Mouse (Mus musculus) embryo, embryonic 10.5 days (tissue): ENCODE measurements around the gene Acsl6.
"Not testable (repeated sequence)": the region's sequence is repeated elsewhere in the genome, so short reads cannot be mapped to it uniquely, and the experiment has no call there.

Source experiments
- DNase-seq: peaks from one replicate; pipeline ENCODE4 v3.0.0-alpha.2; 2015; ENCODE audit warnings: low spot score

Gene Acsl6

DNA sequence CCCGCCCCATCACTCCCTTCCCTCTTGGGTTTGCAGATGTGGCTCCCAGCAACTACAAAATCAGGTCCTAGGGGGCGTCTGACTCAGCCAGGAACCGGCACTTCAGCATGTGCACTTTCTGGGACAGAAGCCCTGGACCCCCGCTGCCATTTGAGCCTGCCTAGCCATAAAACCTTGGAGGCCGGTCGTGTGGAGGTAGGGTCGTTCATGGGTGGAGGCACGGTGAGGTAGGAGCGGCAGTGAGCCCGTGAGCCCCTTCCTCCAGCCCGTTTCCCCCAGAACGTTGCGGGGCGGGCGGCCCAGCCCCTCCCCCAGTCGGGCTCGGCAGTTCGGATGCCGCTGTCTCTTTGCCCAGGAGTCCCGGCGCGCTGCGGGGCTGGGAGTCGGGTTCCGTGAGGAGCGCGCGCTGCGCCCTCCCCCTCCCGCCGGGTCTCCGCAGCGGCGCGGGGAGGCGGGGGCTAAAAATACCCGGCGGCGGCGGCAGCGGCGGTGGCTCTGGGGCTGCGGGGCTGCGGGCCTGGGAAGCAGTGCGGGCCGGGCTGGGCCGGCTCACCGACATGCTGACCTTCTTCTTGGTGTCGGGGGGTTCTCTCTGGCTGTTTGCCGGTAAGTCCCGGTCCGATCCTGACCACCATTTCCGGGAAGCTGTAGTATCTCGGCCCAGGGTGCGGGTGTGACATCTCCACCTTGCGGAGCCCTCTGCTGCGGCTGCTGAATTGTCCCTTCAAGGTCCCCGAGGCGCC lies at the start of gene Acsl6:
TSS of gene Acsl6 (plus strand) at position 71 of the 743 bp plus-strand sequence.
- peak; percentile 72 for DNase-seq

- peak; percentile 9 for DNase-seq
Measured at GRCm38 (mm10) chr11:54254114-54254513, 49.5 kb upstream of the Acsl6 start.

DNA sequence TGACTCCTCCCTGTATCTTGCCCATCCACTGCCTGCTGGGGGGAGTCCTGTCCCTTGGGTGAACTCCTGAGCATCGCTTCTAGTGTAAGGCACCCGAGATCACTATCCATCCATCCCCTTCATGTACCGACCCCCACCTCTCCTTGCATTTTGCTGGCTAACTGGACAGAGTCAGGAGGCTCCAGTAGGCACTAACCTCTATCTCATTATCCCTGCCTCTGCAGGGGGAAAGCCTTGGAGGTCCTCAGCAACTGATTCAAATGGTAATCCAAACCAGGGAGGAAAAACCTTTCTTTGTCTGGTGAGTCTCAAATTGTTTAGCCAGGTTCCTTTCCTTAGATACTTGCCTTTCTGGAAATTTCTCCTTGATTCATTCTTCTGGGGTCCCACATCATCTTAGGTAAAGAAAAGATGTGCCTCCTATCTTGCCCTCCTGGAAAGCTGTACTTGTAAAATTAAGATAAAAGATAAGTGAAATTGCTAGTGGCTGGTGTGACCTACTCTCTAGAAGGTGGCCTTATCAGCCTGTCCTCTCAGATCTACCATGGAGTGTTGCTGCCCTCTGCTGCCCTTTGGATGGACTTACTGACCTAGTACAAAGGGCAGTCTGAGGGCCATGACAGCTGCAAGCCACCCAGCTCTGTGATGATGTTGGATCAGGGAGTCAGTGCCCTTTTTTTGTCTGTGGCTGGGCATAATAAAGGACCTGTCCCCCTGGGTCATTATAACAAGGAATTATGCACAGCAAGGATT lies 46.8 kb upstream of the Acsl6 start:
- DNase-seq, result peak; percentile 91

GRCm38 (mm10) chr11:54263405-54264031 lies 40.1 kb upstream of the Acsl6 start:
- DNase-seq, result peak; percentile 15

DNA sequence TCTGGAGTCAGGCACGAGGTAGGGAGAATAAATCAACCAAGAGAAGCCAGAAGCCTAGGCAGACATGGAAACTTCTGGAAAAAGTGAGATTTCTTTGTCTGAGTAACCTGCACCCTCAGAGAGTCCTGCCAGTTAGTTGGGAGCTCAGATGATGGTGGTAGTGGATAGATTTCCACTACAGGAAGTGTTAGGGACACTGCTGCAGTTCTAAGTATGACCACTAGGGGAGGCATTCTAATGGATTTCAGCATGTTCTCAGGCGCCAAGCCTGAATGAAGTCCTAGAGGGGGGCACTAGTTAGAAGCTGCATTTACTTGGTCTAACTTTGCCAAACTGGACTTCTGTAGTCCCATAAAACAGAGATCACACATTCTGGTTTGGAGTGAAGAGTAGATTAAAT lies 39.1 kb upstream of the Acsl6 start:
- DNase-seq, result peak; percentile 82

DNA sequence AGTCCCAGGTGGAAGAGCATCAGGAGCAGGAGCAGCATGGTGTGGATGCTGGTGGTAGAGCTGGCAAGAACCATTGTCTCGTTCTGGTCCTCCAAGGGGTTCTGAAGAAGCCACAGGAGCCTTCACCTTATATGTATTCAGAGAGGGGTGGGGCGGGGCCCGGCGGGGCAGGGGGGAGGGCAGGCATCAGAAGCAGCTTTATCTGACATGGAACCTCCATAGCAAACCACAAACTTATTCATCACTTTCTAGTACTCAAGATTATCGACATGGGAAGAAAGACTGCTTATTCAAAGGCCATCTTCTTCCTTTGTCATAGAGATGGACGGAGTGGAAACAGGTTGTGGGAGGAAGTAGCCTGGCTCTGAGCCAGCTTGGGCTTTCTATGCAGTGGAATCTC lies 36.4 kb upstream of the Acsl6 start, which contains the start of gene Il3:
TSS of gene Il3 (minus strand) at position 101 of the 400 bp plus-strand sequence.
- DNase-seq, result no peak

DNA sequence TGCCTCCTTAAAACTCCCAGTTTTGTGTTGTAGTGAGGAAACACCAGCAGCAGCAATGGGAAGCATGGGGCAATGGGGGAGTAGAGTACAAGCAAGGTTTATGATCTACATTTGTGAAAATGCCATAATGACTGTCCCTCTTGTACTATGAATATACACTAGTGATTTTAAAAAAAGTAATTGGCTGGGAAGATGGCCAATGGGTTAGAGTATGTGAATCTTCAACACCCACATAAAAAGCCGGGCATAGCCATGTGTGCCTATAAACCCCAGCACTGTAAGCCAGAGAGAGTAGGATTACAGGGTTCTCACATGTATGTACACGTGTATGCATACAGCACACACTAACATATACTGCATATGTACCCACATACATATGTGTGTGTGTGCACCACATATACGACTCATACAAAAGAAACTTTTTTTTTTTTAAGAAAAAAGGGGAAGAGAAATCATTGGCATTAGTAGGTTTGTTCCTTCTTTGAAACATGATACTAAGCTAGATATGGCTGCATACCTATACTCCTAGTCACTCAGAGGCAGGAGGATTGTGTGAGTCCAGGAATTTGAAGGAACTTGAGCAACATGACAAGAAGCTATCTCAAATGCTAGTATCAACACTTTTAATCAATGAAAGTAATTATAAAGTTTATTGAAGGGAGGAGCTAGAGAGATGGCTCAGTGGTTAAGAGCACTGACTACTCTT lies 34.3 kb upstream of the Acsl6 start:
- no peak for DNase-seq

DNA sequence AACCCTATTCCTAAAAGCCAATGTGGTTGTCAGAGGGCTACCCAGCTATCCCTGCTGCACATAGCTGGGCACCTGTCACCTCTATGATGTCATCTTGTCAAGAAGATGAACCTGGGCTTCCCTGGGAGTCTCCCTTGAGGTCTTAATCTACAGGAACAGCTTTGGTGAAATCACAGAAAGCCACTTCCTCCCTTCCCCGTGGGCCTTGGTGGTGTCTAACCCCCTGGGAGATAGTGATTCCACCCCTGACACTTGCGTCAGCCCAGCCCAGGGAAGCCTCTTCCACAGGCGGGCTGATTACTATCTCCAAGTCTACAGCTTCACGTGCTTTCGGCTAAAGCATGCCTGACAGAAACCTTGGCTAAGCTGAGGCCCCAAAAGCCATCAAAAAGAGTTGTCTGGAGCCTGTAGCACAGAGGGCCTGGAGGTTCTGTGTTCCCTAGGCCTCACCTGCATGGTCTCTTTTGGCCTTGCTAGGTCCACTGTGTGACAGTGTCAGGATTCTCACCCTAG lies 32.1 kb upstream of the Acsl6 start:
- no peak for DNase-seq

DNA sequence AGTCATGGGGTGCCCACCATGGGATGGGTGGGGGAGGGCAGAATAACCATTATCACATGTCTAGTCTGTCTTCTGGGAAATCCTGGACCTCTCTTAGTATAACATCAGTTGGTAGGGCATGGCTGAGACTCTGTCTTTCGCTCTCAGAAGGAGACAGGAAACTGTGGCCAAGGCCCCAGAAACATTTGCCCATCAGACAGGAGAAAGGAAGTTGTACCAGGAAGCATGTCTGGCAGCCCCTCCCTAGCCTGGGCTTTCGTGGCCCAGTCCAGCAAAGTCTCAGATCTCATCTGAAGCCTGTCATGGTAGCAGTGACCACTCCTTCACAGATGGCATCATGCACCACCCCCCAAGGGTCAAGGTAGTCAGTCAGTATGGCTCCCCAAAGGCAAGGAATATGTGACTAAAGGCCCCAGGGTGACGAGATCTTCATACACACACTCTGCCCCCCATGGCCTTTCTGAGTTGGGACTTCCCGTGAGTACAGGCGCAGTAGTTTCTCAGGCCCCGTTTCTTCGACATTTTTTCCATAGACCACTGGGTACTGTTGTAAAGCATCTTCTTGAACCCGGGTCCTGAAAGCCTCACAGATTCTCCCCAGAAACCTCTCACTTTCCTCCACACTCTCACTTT lies 15.7 kb upstream of the Acsl6 start:
- DNase-seq, result no peak

GRCm38 (mm10) chr11:54292163-54292562 lies 11.4 kb upstream of the Acsl6 start:
- no peak for DNase-seq

DNA sequence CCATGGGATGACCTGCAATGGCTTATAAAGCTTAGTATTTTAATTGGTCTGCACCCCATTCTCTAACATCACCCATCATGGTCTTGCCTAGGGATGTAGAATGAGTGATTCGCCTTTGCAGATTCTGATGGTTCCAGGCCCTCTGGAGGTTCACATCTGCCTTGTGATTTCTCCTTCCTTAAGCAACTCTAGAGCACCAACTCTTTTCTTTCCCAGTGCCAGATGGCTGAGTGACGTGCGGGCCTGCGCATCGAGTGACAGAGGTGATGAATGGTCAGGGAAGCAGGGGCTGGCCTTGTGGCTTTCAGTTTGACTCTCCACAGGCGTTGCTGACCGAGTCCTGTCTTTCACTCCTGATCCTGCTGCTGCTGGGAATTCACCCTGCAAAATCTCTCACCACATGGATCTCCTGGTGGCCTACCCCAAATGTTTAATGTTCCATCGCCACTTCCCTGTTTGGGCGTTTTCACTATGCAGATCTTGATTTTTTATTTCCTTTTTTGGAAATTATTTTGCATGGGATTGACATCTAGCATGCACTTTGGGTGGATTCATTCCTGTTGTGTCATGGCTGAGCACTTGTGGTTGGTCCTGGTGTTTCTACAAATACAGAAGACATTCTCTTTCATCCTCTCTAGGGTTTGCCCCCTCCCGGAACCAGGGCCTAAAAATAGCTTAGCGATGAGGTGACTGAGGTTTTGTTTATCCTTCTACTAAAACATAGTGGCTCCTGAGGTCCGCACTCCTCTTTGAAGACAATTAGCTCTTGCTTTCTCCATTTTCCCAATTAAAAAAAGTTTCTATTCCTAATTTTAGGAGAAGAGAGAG lies 9.4 kb upstream of the Acsl6 start:
- DNase-seq, result peak; percentile 19

- DNase-seq, result no peak
Measured at GRCm38 (mm10) chr11:54295971-54296370, 7.6 kb upstream of the Acsl6 start.

DNA sequence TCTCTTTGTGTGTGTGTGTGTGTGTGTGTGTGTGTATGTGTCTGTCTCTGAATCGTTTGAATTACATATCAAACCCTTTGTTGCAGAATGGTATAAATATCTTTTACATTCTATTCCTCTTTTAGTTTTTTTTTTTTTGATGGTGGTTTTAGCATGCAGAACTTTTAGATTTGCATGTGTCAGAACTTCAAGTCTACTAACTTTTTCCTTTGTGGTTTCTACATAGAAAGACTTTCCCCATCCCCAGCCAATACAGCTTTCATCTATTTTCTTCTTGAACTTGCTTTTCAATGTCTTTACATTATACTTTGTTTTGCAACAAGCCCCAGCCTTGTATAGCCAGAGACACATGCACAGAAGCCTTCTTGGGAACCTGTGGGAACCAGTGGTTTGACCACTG lies 6.9 kb upstream of the Acsl6 start:
- no peak for DNase-seq

GRCm38 (mm10) chr11:54297471-54297870 lies 6.1 kb upstream of the Acsl6 start:
- DNase-seq, result not testable (repeated sequence)

GRCm38 (mm10) chr11:54298777-54299176 lies 4.8 kb upstream of the Acsl6 start:
- DNase-seq, result no peak

- no peak for DNase-seq
Measured at GRCm38 (mm10) chr11:54301994-54302393, 1.6 kb upstream of the Acsl6 start.

GRCm38 (mm10) chr11:54302606-54303005 lies 992 bp upstream of the Acsl6 start:
- DNase-seq, result no peak

DNA sequence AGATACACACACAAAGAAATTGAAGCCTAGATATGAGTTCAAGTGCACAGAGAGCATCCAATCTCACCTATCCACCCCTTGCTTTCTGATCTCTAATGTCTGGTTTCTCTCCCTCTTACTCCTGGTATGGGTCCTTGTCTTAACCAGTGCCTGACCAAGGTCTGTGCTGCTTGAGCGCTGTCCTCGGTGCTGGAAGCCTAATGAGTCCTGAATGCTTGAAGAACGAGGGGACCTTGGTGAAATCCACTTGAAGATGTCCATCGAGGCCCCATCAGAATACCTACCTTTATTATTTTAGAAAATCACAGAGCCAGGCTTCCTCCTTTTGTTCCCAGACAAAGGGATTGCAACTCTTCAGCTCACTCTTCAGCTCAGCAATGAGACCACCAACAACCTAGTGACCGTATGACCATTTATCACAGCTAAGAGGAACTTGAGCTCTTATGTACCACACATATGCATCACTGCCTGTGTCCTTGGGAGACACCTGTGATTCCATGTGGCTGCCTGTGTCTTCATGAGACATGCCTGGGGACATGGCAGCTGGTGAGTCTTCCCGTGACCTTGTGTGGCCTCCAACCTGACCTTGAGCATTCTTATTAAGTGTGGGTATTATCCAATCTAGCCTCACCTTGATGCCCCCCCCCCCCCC lies 396 bp upstream of the Acsl6 start:
- DNase-seq, result peak; percentile 77

DNA sequence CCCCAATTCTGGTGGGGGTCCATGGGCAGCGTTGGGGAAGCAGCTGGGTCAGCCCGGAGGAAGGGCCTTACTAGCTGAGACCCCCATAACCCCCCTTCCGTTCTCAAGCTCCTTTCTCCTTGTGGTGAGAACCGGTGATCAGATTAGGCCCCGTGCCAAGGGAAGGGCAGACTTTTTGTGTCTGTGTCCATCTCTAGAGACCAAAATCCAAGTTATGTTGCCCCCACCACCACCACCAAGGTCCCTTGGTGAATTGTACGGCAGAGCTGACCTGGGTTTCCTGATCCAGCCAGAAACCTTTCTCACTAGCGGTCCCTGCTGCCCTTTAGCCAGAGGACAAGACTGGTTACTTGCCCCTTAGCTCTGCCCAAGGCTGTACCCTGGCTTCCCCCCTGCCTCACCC lies 874 bp downstream of the Acsl6 start:
- DNase-seq, result peak; percentile 32

GRCm38 (mm10) chr11:54305331-54305730 lies 1.7 kb downstream of the Acsl6 start:
- DNase-seq, result no peak
